Mouse (Mus musculus) heart, postnatal 0 days (tissue): Measurements from ENCODE around the gene 1700001O22Rik. TPM values are rescaled to one million over a fixed set of nuclear protein-coding genes. Genes with fewer than 3 reads are reported as not detected.

Source experiments
- ATAC-seq: fragments of 200-750 bp; cut with Nextera tagmentation; 2 replicates; pipeline ENCODE4 v1.8.0; 2017; ENCODE audit warnings: low read depth, moderate number of reproducible peaks, moderate library complexity; ENCODE audit not compliant: insufficient read depth
- DNase-seq: peaks from one replicate; pipeline ENCODE4 v3.0.0-alpha.2; 2016; ENCODE audit warnings: low spot score
- H3K27ac ChIP-seq: fragments of 300-500 bp; sonication (generic); 2 replicates; pipeline ENCODE4 v1.5.1; 2014; ENCODE audit warnings: low read depth, mild to moderate bottlenecking
- H3K27me3 ChIP-seq: fragments of 300-500 bp; sonication (generic); 2 replicates; pipeline ENCODE4 v1.6.1; 2014; ENCODE audit warnings: low read length, mixed read lengths; ENCODE audit not compliant: control insufficient read depth, insufficient read depth
- H3K36me3 ChIP-seq: fragments of 300-500 bp; sonication (generic); replicated peaks from 2 replicates; pipeline ENCODE4 v1.6.1; 2014; ENCODE audit warnings: low read length, mixed read lengths; ENCODE audit not compliant: control insufficient read depth, insufficient read depth
- H3K4me1 ChIP-seq: fragments of 300-500 bp; sonication (generic); 2 replicates; pipeline ENCODE4 v1.6.1; 2014; ENCODE audit warnings: antibody characterized with exemption; ENCODE audit not compliant: control insufficient read depth, insufficient read depth
- H3K4me2 ChIP-seq: fragments of 300-500 bp; sonication (generic); 2 replicates; pipeline ENCODE4 v1.6.1; 2014; ENCODE audit warnings: low read depth, mild to moderate bottlenecking, low read length, moderate library complexity
- H3K4me3 ChIP-seq: fragments of 300-500 bp; sonication (generic); 2 replicates; pipeline ENCODE4 v1.5.1; 2014; ENCODE audit warnings: low read depth, low read length
- H3K9ac ChIP-seq: fragments of 300-500 bp; sonication (generic); replicated peaks from 2 replicates; pipeline ENCODE4 v1.6.1; 2014; ENCODE audit warnings: low read depth, low read length, mixed read lengths
- H3K9me3 ChIP-seq: fragments of 300-500 bp; sonication (generic); replicated peaks from 2 replicates; pipeline ENCODE4 v1.6.1; 2016; ENCODE audit warnings: low read length; ENCODE audit not compliant: control insufficient read depth
- CTCF ChIP-seq: IDR thresholded peaks from 2 replicates; pipeline ENCODE4 v1.5.1; 2016; ENCODE audit warnings: antibody characterized with exemption, control low read depth, low read depth
- EP300 ChIP-seq: IDR thresholded peaks from 2 replicates; pipeline ENCODE4 v1.6.1; 2016; ENCODE audit warnings: antibody characterized with exemption, low read depth
- WGBS: fragments of 180-500 bp; shearing (Covaris S2); extraction: QIAGEN DNeasy Blood & Tissue Kit; methylation state at CpG from one replicate; pipeline ENCODE4 v1.1.7; 2014; 5-methylcytosine and 5-hydroxymethylcytosine counted together
- polyA plus RNA-seq: library from polyadenylated mRNA; unstranded; fragments of >200 nt; fragmentation: Nextera tagmentation; extraction: Ambion mirVana; gene quantifications from 2 replicates; pipeline ENCODE4 v1.2.1, GENCODE M21; 2015
- total RNA-seq: library from RNA; depleted of rRNA; stranded (reverse); fragments of >200 nt; gene quantifications from 2 replicates; pipeline ENCODE4 v1.2.3, GENCODE M21; 2014; ENCODE audit warnings: low replicate concordance

The 1700001O22Rik gene
- total and polyA plus RNA-seq, 2 experiments from 2014 or later, result 1.5 to 1.9 TPM

- WGBS, result 73% methylated on average over 8 of the region's 8 CpGs
Measured at GRCm38 (mm10) chr2:30782312-30783290, 20.9 kb downstream of the 1700001O22Rik start.

GRCm38 (mm10) chr2:30779241-30779640 is 24.2 kb downstream of the 1700001O22Rik start:
- Histone ChIP-seq H3K4me3 (no peak overlapping the region), H3K4me1 (peaks cover 14% of the 10 kb centered on the region), H3K9me3 (no peaks in the 10 kb centered on the region), H3K4me2 (no peak overlapping the region), H3K36me3 (no peaks in the 10 kb centered on the region), H3K9ac (no peak overlapping the region), H3K27me3 (no peaks in the 10 kb centered on the region), H3K27ac (no peak overlapping the region)
- no peak for DNase-seq
- WGBS, result 18% methylated on average over 5 of the region's 5 CpGs
- no peak for TF ChIP-seq EP300
- TF ChIP-seq CTCF, result no peak
- no peak for ATAC-seq

More at GRCm38 (mm10) chr2:30782312-30783290, 20.9 kb downstream of the 1700001O22Rik start:
- Histone ChIP-seq H3K9ac (no peak overlapping the region), H3K4me2 (peak overlapping the region; percentile 57; the same call in 1 of the 2 replicates), H3K4me1 (peaks cover 15% of the 10 kb centered on the region), H3K27ac (no peak overlapping the region), H3K9me3 (no peaks in the 10 kb centered on the region), H3K4me3 (no peak overlapping the region), H3K27me3 (no peaks in the 10 kb centered on the region), H3K36me3 (no peaks in the 10 kb centered on the region)
- ATAC-seq (no peak), DNase-seq (no peak)
- no peak for TF ChIP-seq EP300
- no peak for TF ChIP-seq CTCF

GRCm38 (mm10) chr2:30778235-30778634 is 25.2 kb downstream of the 1700001O22Rik start:
- H3K4me1 ChIP-seq, result peaks cover 14% of the 10 kb centered on the region
- DNase-seq, result no peak
- H3K36me3 ChIP-seq, result no peaks in the 10 kb centered on the region
- H3K27me3 ChIP-seq, result no peaks in the 10 kb centered on the region
- H3K4me3 ChIP-seq, result no peak overlapping the region
- whole genome bisulfite sequencing, result 88% methylated on average over 4 of the region's 4 CpGs
- H3K9me3 ChIP-seq, result no peaks in the 10 kb centered on the region
- H3K9ac ChIP-seq, result no peak overlapping the region
- no peak overlapping the region for H3K27ac ChIP-seq
- H3K4me2 ChIP-seq, result no peak overlapping the region
- no peak for ATAC-seq
- TF ChIP-seq EP300 (no peak), CTCF (no peak)

GRCm38 (mm10) chr2:30777266-30777665 is 26.2 kb downstream of the 1700001O22Rik start:
- ATAC-seq, result no peak
- no peak for DNase-seq
- no peak overlapping the region for H3K9ac ChIP-seq
- no peaks in the 10 kb centered on the region for H3K36me3 ChIP-seq
- H3K27ac ChIP-seq, result no peak overlapping the region
- WGBS, result 80% methylated on average over 3 of the region's 3 CpGs
- H3K4me3 ChIP-seq, result no peak overlapping the region
- H3K4me1 ChIP-seq, result peaks cover 22% of the 10 kb centered on the region
- H3K4me2 ChIP-seq, result no peak overlapping the region
- TF ChIP-seq EP300 (no peak), CTCF (no peak)
- no peaks in the 10 kb centered on the region for H3K9me3 ChIP-seq
- no peaks in the 10 kb centered on the region for H3K27me3 ChIP-seq

- ATAC-seq (no peak), DNase-seq (no peak)
- no peaks in the 10 kb centered on the region for H3K36me3 ChIP-seq
- WGBS, result 60% methylated on average over 3 of the region's 3 CpGs
- TF ChIP-seq CTCF (peak; percentile 12; the same call in 1 of the 2 replicates), EP300 (no peak)
- H3K9me3 ChIP-seq, result no peaks in the 10 kb centered on the region
- H3K27ac ChIP-seq, result no peak overlapping the region
- H3K4me1 ChIP-seq, result peaks cover 33% of the 10 kb centered on the region
- no peak overlapping the region for H3K4me2 ChIP-seq
- H3K4me3 ChIP-seq, result no peak overlapping the region
- H3K27me3 ChIP-seq, result no peaks in the 10 kb centered on the region
- no peak overlapping the region for H3K9ac ChIP-seq
Measured at GRCm38 (mm10) chr2:30775955-30776354, 27.5 kb downstream of the 1700001O22Rik start.
